Mouse (Mus musculus): ENCODE results near the gene Grtp1. TPM values are rescaled to one million over a fixed set of nuclear protein-coding genes. Genes with fewer than 3 reads are reported as not detected.
A peak's percentile ranks its signal among the peaks of the same experiment; 100 is the strongest.

Gene Grtp1
- polyA plus RNA-seq, 1 experiment from 2014 or later = 11.5 TPM

- H3K36me3 ChIP-seq = peaks cover 33% of the 10 kb centered on the region
- no peak overlapping the region for H3K9ac ChIP-seq
- WGBS (ENCODE audit: insufficient replicate concordance) = 70% methylated on average over 9 of the region's 9 CpGs
- DNase-seq (no peak), ATAC-seq (ENCODE audit: low read depth) (no peak)
- H3K27me3 ChIP-seq = no peaks in the 10 kb centered on the region
- no peak overlapping the region for H3K4me2 ChIP-seq
- H3K9me3 ChIP-seq (replicated peaks) = no peaks in the 10 kb centered on the region
- peaks cover 2% of the 10 kb centered on the region for H3K4me1 ChIP-seq (replicated peaks)
- H3K27ac ChIP-seq = no peak overlapping the region
- no peak overlapping the region for H3K4me3 ChIP-seq (replicated peaks)
These were observed 13.2 kb downstream of the Grtp1 start for GRCm38 (mm10) chr8:13187229-13187628.

- Histone ChIP-seq H3K4me2 (no peak overlapping the region), H3K27me3 (no peaks in the 10 kb centered on the region), H3K9me3 (replicated peaks) (no peaks in the 10 kb centered on the region), H3K27ac (no peak overlapping the region), H3K9ac (no peak overlapping the region), H3K36me3 (peaks cover 33% of the 10 kb centered on the region), H3K4me3 (replicated peaks) (no peak overlapping the region), H3K4me1 (replicated peaks) (peaks cover 6% of the 10 kb centered on the region)
- DNase-seq (no peak), ATAC-seq (ENCODE audit: low read depth) (no peak)
- 71% methylated on average over 8 of the region's 8 CpGs for WGBS (ENCODE audit: insufficient replicate concordance)
These were observed 13.6 kb downstream of the Grtp1 start for GRCm38 (mm10) chr8:13186819-13187218.

GRCm38 (mm10) chr8:13181691-13181976, 18.8 kb downstream of the Grtp1 start:
- 28% methylated on average over 2 of the region's 2 CpGs for WGBS (ENCODE audit: insufficient replicate concordance)
- Histone ChIP-seq H3K4me3 (replicated peaks) (no peak overlapping the region), H3K9me3 (replicated peaks) (no peaks in the 10 kb centered on the region), H3K36me3 (peaks cover 38% of the 10 kb centered on the region), H3K4me1 (replicated peaks) (peaks cover 17% of the 10 kb centered on the region), H3K4me2 (no peak overlapping the region), H3K27ac (no peak overlapping the region), H3K9ac (no peak overlapping the region), H3K27me3 (no peaks in the 10 kb centered on the region)
- ATAC-seq (ENCODE audit: low read depth) (peak; percentile 61), DNase-seq (no peak)

GRCm38 (mm10) chr8:13180911-13181690, 19.3 kb downstream of the Grtp1 start:
- Histone ChIP-seq H3K36me3 (peaks cover 39% of the 10 kb centered on the region), H3K27me3 (no peaks in the 10 kb centered on the region), H3K4me2 (no peak overlapping the region), H3K4me3 (replicated peaks) (no peak overlapping the region), H3K27ac (no peak overlapping the region; the same call in 1 of the 2 replicates), H3K9ac (no peak overlapping the region), H3K9me3 (replicated peaks) (no peaks in the 10 kb centered on the region), H3K4me1 (replicated peaks) (peaks cover 17% of the 10 kb centered on the region)
- 59% methylated on average over 18 of the region's 18 CpGs for WGBS (ENCODE audit: insufficient replicate concordance)
- ATAC-seq (ENCODE audit: low read depth) (peak; percentile 56; the same call in 1 of the 2 replicates), DNase-seq (no peak)

GRCm38 (mm10) chr8:13180408-13180807, 20.0 kb downstream of the Grtp1 start:
- Histone ChIP-seq H3K36me3 (peaks cover 39% of the 10 kb centered on the region), H3K4me2 (no peak overlapping the region), H3K4me3 (replicated peaks) (no peak overlapping the region), H3K4me1 (replicated peaks) (peaks cover 17% of the 10 kb centered on the region), H3K27me3 (no peaks in the 10 kb centered on the region), H3K9me3 (replicated peaks) (no peaks in the 10 kb centered on the region), H3K27ac (no peak overlapping the region), H3K9ac (no peak overlapping the region)
- no peak for DNase-seq
- 74% methylated on average over 9 of the region's 9 CpGs for WGBS (ENCODE audit: insufficient replicate concordance)
- ATAC-seq (ENCODE audit: low read depth) = no peak

- Histone ChIP-seq H3K9me3 (replicated peaks) (no peaks in the 10 kb centered on the region), H3K9ac (no peak overlapping the region), H3K36me3 (peaks cover 40% of the 10 kb centered on the region), H3K4me2 (no peak overlapping the region), H3K27ac (no peak overlapping the region), H3K27me3 (no peaks in the 10 kb centered on the region), H3K4me1 (replicated peaks) (peaks cover 17% of the 10 kb centered on the region), H3K4me3 (replicated peaks) (no peak overlapping the region)
- DNase-seq = no peak
- WGBS (ENCODE audit: insufficient replicate concordance) = 72% methylated on average over 7 of the region's 7 CpGs
- no peak for ATAC-seq (ENCODE audit: low read depth)
These were observed 20.5 kb downstream of the Grtp1 start for GRCm38 (mm10) chr8:13179948-13180347.

- H3K9ac ChIP-seq = no peak overlapping the region
These were observed 20.9 kb downstream of the Grtp1 start for GRCm38 (mm10) chr8:13179482-13179881.

GRCm38 (mm10) chr8:13178137-13178536, 22.3 kb downstream of the Grtp1 start:
- H3K4me2 ChIP-seq = no peak overlapping the region
- H3K4me3 ChIP-seq (replicated peaks) = no peak overlapping the region
- no peaks in the 10 kb centered on the region for H3K9me3 ChIP-seq (replicated peaks)
- DNase-seq (no peak), ATAC-seq (ENCODE audit: low read depth) (no peak)
- H3K4me1 ChIP-seq (replicated peaks) = peaks cover 17% of the 10 kb centered on the region
- 85% methylated on average over 5 of the region's 5 CpGs for WGBS (ENCODE audit: insufficient replicate concordance)
- no peak overlapping the region for H3K9ac ChIP-seq
- peaks cover 51% of the 10 kb centered on the region for H3K36me3 ChIP-seq
- H3K27me3 ChIP-seq = no peaks in the 10 kb centered on the region
- no peak overlapping the region for H3K27ac ChIP-seq

More at GRCm38 (mm10) chr8:13179482-13179881, 20.9 kb downstream of the Grtp1 start:
- H3K4me3 ChIP-seq (replicated peaks) = no peak overlapping the region
- H3K4me1 ChIP-seq (replicated peaks) = peaks cover 17% of the 10 kb centered on the region
- H3K4me2 ChIP-seq = no peak overlapping the region
- no peak for DNase-seq
- H3K9me3 ChIP-seq (replicated peaks) = no peaks in the 10 kb centered on the region
- H3K36me3 ChIP-seq = peaks cover 41% of the 10 kb centered on the region
- no peaks in the 10 kb centered on the region for H3K27me3 ChIP-seq
- H3K27ac ChIP-seq = no peak overlapping the region
- ATAC-seq (ENCODE audit: low read depth) = no peak
- WGBS (ENCODE audit: insufficient replicate concordance) = 63% methylated on average over 6 of the region's 6 CpGs

GRCm38 (mm10) chr8:13177173-13177852, 23.1 kb downstream of the Grtp1 start:
- Histone ChIP-seq H3K4me1 (replicated peaks) (peaks cover 15% of the 10 kb centered on the region), H3K36me3 (peaks cover 59% of the 10 kb centered on the region), H3K4me2 (no peak overlapping the region), H3K9me3 (replicated peaks) (no peaks in the 10 kb centered on the region), H3K4me3 (replicated peaks) (no peak overlapping the region), H3K9ac (no peak overlapping the region), H3K27me3 (no peaks in the 10 kb centered on the region), H3K27ac (no peak overlapping the region)
- ATAC-seq (ENCODE audit: low read depth) = no peak
- 88% methylated on average over 7 of the region's 7 CpGs for WGBS (ENCODE audit: insufficient replicate concordance)
- DNase-seq = no peak

- H3K4me3 ChIP-seq (replicated peaks) = no peak overlapping the region
- no peak overlapping the region for H3K27ac ChIP-seq
- ATAC-seq (ENCODE audit: low read depth) = no peak
- H3K9me3 ChIP-seq (replicated peaks) = no peaks in the 10 kb centered on the region
- 77% methylated on average over 1 of the region's 1 CpGs for WGBS (ENCODE audit: insufficient replicate concordance)
- no peaks in the 10 kb centered on the region for H3K4me1 ChIP-seq (replicated peaks)
- no peak overlapping the region for H3K4me2 ChIP-seq
- H3K9ac ChIP-seq = no peak overlapping the region
- H3K36me3 ChIP-seq = peaks cover 76% of the 10 kb centered on the region
- no peaks in the 10 kb centered on the region for H3K27me3 ChIP-seq
- DNase-seq = no peak
These were observed 24.8 kb downstream of the Grtp1 start for GRCm38 (mm10) chr8:13175650-13176049.

GRCm38 (mm10) chr8:13174811-13175210, 25.6 kb downstream of the Grtp1 start:
- Histone ChIP-seq H3K27me3 (no peaks in the 10 kb centered on the region), H3K9ac (no peak overlapping the region), H3K36me3 (peaks cover 84% of the 10 kb centered on the region), H3K4me3 (replicated peaks) (no peak overlapping the region), H3K9me3 (replicated peaks) (no peaks in the 10 kb centered on the region), H3K4me1 (replicated peaks) (no peaks in the 10 kb centered on the region), H3K4me2 (no peak overlapping the region), H3K27ac (no peak overlapping the region)
- ATAC-seq (ENCODE audit: low read depth) (no peak), DNase-seq (no peak)
- WGBS (ENCODE audit: insufficient replicate concordance) = 74% methylated on average over 4 of the region's 4 CpGs

GRCm38 (mm10) chr8:13174305-13174704, 26.1 kb downstream of the Grtp1 start:
- H3K4me1 ChIP-seq (replicated peaks) = no peaks in the 10 kb centered on the region
- H3K27ac ChIP-seq = no peak overlapping the region
- no peak overlapping the region for H3K9ac ChIP-seq
- H3K36me3 ChIP-seq = peaks cover 89% of the 10 kb centered on the region
- DNase-seq (no peak), ATAC-seq (ENCODE audit: low read depth) (no peak)
- 84% methylated on average over 4 of the region's 4 CpGs for WGBS (ENCODE audit: insufficient replicate concordance)
- no peaks in the 10 kb centered on the region for H3K27me3 ChIP-seq
- H3K4me2 ChIP-seq = no peak overlapping the region
- H3K9me3 ChIP-seq (replicated peaks) = no peaks in the 10 kb centered on the region
- H3K4me3 ChIP-seq (replicated peaks) = no peak overlapping the region
